Mouse (Mus musculus) stomach, postnatal 0 days (tissue): ENCODE data around the gene Zfp341.

ENCODE experiments used
- CTCF ChIP-seq: IDR thresholded peaks from 2 replicates; pipeline ENCODE4 v1.5.1; 2016; ENCODE audit warnings: antibody characterized with exemption, low read depth, mild to moderate bottlenecking, moderate library complexity
- EP300 ChIP-seq: optimal IDR thresholded peaks from 2 replicates; pipeline ENCODE3; 2016; ENCODE audit warnings: antibody characterized with exemption

GRCm38 (mm10) chr2:154650404-154650803 lies 37.3 kb downstream of the Zfp341 start:
- TF ChIP-seq EP300 (no peak), CTCF (peak; percentile 34)
